Mouse (Mus musculus) ES-CJ7 (cell line): ENCODE results near the gene Asxl1.

ENCODE experiments used
- DNase-seq: peaks from one replicate; pipeline ENCODE4 v3.0.0; 2011; ENCODE audit warnings: low read depth, low spot score

Asxl1 gene

DNA sequence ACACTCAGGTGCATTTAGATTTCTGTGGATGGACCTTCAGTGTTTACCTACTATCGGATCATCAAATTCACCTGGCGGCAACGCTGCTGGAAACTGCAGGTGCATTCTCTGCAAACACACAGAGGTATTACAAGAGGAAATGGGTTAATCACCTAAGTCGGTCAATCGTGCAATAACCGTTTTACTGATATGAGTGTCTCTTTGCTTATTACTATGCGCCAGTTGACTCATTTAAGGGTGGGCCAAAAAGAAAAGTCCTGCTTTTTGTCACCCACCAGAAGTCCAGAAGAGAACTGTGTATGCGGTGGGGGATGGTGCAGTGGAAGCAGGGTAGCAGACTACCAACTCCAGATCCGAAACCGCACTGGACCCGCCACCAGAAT lies 567 bp upstream of the Asxl1 start:
- DNase-seq: no peak

DNA sequence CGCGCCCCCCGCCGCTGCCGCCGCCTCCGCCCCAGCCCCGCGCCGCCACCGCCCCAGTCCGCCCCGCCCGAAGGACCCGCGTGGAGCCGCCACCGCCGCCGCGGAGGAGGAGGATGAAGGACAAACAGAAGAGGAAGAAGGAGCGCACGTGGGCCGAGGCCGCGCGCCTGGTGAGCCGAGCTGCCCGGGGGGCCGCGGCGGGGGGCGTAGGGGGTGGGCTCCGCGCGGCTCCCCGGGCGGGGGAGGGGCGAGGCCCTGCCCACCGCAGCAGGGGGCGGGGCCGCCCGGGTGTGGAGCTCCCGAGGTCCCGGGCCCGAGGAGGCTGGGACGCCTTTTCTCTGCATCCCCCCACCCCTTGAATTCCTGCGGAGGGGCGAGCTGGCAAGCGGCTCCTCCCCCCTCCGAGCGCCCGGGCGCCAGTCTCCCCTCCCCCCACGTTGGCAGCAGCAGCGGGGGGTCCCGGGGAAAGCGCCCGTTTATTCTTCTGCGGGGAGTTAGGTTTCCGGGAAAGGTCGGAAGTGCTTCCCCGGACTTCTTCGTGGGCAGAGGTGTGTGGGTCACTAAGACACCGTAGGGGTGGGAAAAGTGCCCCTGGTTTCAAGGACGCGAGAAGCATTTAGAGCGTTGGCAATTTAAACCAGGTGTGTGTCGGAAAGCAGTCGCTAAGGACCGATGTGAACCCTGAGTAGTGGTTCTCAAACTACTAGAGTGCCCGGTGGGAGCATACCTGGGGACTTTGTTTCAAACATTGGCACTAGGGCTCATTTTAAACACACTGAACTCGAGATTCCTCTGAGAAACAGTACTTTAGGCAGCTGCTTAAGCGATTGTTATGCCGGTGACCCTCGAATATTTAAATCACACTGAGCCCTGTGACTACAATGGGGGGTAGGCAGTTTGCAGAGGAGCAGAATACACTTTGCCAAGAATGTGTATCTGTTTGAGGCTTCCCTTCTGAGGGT lies 873 bp downstream of the Asxl1 start:
- peak; percentile 91 for DNase-seq

GRCm38 (mm10) chr2:153347183-153347781 lies 1.7 kb downstream of the Asxl1 start:
- no peak for DNase-seq

- DNase-seq: no peak
Measured at GRCm38 (mm10) chr2:153348100-153348831, 2.6 kb downstream of the Asxl1 start.

DNA sequence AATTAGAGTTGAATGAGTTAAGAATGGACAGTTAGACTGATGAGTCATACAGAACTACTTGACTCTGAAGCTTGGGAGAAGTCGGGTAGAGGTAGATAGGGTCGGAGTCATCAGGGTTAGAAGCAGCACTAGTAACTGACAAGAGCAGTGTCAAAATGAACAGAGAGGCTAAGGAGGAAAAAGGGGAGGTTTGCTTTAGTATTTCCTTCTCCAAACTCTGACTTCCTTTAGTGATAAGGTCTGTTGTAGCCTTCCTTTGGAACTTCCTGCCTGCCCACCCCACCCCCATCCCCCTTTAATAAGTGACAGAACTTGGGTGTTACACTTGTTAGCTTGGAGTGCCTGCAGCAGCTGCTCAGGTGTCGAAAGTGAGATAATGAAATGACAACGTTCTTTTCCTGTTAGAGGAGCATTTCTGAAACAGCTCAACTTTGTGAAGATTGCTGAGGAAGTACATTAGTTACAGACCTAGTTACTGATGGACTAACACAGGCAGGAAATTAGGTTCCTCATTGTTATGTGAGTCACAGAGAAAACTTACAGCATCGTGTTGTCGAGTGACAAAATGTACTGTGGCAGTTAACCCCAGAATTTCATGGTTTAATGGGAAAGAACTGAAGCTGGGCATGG lies 5.0 kb downstream of the Asxl1 start:
- no peak for DNase-seq

DNA sequence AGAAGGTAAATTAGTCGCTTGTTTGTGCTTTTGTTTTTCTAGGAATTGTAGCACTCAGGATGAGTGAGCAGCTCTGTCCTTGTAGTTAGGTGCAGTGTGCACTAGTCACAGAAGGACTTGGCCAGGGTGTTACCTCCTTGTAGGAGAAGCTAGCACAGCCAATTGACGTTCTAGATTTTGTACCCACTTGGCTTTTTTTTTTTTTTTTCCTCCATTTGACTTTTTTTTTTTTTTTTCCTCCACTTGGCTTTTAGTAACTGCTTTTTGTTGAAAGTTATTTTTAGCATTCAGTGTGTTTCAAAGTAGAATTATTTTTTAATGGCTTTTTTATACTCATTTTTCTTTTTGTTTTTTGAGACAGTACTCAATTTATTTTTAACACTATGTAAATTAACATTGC lies 9.0 kb downstream of the Asxl1 start:
- no peak for DNase-seq

GRCm38 (mm10) chr2:153356784-153357183 lies 11.2 kb downstream of the Asxl1 start:
- DNase-seq: no peak

GRCm38 (mm10) chr2:153361101-153361710 lies 15.6 kb downstream of the Asxl1 start:
- DNase-seq: no peak

- peak; percentile 71 for DNase-seq
Measured at GRCm38 (mm10) chr2:153364531-153364930, 18.9 kb downstream of the Asxl1 start.

DNA sequence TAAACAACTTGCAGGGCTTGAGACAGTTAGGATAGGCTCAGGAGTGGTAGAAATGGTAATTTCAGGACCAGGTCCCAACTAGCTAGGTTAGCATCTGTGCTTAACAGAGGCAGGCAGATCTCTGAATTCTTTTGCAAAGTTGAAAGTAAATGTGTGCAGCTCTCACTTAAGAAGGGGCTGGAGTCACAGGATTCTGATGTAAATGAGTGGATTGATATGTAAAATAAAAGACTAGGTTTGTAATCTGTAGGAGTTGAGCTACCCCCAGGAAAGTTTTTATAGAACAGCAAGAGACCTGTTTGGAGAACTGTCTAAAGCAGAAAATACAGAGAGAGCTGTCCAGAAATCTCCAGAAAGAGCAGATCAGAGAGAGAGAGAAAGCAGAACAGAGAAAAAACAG lies 25.2 kb downstream of the Asxl1 start:
- peak; percentile 95 for DNase-seq

GRCm38 (mm10) chr2:153375380-153375779 lies 29.8 kb downstream of the Asxl1 start:
- no peak for DNase-seq

DNA sequence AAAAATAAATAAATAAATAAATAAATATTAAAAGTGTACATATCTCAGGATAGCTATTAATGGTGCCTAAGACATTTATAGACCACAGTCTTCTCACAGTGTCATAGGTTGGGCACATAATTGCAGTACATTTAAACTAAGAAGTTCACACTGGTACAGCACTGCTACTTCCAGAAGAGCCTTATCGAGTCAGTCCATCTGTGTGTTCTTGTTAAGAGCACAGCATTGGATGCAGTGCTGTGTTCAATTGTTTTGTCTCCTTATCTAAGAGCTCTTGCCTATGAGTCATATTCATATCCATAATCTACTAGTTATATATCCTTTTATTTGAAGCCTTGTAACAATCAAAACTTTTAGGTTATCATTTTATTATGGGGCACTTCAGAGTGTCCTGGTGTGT lies 34.9 kb downstream of the Asxl1 start:
- DNase-seq: no peak

DNA sequence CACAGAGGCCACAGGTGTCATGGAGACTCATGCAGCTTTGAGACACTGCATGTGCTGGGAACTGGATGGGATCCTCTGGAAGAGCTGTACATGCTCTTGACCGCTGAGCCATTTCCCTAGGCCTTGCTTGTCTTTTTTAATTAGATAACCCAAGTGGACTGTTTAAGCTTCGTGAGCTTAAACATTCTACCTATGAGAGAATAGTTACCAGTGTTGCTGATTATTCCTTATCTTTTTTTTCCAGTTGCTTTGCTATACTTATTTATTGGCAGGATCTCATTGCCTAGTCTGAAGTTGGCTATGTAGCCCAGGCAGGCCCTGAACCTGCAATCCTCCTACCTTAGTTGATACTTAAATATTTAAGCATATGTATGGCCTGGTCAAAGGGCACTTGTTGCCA lies 44.2 kb downstream of the Asxl1 start:
- DNase-seq: no peak

DNA sequence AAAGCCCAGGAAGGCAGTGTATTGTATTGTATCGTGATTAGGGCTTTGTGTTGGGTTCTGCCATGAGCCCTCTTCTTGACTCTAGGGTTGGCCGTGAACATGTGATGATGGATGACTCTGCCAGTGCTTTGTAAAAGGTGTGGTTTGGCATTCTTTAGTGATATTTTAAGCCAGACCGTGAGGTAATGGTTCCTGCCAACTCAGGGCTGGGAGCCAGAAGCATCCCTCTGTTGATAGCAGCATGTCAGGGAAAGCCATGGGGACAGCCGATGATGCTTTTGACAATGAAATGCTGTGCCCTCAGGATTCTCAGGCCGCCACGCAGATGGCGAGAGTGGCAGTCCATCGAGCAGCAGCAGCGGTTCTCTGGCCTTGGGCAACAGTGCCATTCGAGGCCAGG lies 47.4 kb downstream of the Asxl1 start:
- DNase-seq: no peak

- peak; percentile 65 for DNase-seq
Measured at GRCm38 (mm10) chr2:153397790-153398515, 52.3 kb downstream of the Asxl1 start.

- no peak for DNase-seq
Measured at GRCm38 (mm10) chr2:153399166-153399565, 53.5 kb downstream of the Asxl1 start.

- DNase-seq: no peak
Measured at GRCm38 (mm10) chr2:153404062-153404461, 58.4 kb downstream of the Asxl1 start.

- DNase-seq: no peak
Measured at GRCm38 (mm10) chr2:153404882-153405281, 59.3 kb downstream of the Asxl1 start.

DNA sequence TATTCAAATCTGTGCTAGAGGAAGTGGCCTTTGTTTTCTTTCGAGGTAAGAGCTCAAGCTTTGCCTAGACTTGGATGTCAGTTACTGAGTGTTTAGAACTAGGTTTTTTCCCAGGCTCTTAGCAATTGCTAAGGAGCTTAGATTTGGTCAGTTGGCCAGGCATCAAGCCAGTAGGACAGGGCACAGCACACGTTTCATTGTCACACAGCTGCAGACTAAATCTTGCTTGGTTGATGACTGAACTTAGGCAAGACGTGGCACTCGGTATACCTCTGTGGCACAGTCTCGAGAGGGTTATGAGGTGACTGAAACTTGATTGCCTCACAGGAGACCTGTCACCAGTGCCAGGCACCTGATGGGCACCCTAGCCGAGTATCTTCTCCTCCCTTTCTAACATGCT lies 61.3 kb downstream of the Asxl1 start:
- no peak for DNase-seq

DNA sequence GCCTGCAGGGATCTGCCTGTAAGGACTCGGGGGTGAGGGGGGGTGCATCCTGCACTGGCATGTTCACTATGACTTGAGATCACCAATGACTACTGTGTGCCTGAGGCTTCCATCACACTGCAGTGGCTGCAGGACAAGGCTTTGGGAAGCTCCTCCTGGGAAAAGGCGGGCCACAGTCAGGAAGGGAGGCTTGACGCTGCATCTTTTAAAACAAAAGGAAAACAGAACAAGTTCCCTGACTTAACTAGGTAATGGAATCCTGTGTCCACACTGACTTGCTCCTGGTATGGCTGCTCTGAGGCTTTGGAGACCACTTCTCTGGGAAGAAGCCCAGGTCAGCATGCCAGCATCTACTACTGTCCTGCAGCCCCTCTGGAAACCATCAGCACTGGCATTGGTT lies 63.3 kb downstream of the Asxl1 start:
- no peak for DNase-seq

DNA sequence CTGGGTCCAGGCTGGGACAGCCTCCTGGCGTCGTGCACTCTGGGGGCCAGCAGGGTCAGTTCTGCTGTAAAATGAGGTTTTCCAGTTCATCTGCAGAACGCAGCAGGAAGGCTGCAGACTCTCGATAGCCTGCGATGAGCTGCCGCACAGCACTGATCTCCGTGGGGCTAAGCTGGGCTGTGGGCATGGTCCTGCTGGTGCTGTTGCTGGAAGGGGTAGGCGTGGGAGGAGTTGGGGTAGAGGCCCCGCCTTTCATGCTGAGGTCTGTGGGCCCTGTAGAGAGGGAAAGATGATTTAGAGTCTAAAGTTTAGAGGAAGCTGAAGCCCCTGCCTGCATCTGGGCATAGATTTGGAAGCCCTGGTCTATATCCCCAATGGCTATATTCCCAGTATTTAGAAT lies 65.9 kb downstream of the Asxl1 start:
- DNase-seq: no peak
